Comparison of ENCODE assay signal across 18 mouse cellular contexts in genomic region chr1:41359061-41359460, GRCm38 (mm10).
"Had no signal": no experiment of that assay in that cellular context is flagged by ENCODE, and none has a peak within 500 bp of the region (broad histone marks: within the 10 kb centered on the region; RNA-seq: fewer than 3 reads in every experiment).

No protein-coding gene starts in this region.

- H3K36me3 ChIP-seq: limb, embryonic 15.5 days; liver, embryonic 12.5 days; midbrain, embryonic 15.5 days; neural tube, embryonic 12.5 days had no signal

- H3K4me3 ChIP-seq: layer of hippocampus, adult 2 months; limb, embryonic 15.5 days; liver, embryonic 12.5 days; midbrain, embryonic 15.5 days; neural tube, embryonic 12.5 days had no signal

- H3K4me2 ChIP-seq: limb, embryonic 15.5 days; liver, embryonic 12.5 days; lung, embryonic 14.5 days; midbrain, embryonic 11.5 days; midbrain, embryonic 15.5 days; neural tube, embryonic 12.5 days had no signal

- H3K27ac ChIP-seq: layer of hippocampus, adult 2 months; limb, embryonic 15.5 days; liver, embryonic 12.5 days; midbrain, embryonic 15.5 days; neural tube, embryonic 12.5 days; stomach, postnatal 0 days had no signal

- DNase-seq: kidney, adult 11 months; kidney, adult 9 months; kidney, postnatal 10 days; kidney, postnatal 4 days; left cerebral cortex, postnatal 4 days; lung, embryonic 14.5 days; lung, postnatal 10 days; lung, postnatal 4 days; right cerebral cortex, postnatal 14 days; thymus, adult 18-20 months; thymus, postnatal 14 days had no signal

- ATAC-seq: liver, embryonic 12.5 days; midbrain, embryonic 15.5 days had no signal

- H3K4me1 ChIP-seq: limb, embryonic 15.5 days; liver, embryonic 12.5 days; midbrain, embryonic 15.5 days; neural tube, embryonic 12.5 days had no signal

- H3K9ac ChIP-seq: limb, embryonic 15.5 days; liver, embryonic 12.5 days; lung, embryonic 14.5 days; midbrain, embryonic 15.5 days; neural tube, embryonic 12.5 days had no signal

- H3K27me3 ChIP-seq: limb, embryonic 15.5 days; liver, embryonic 12.5 days; midbrain, embryonic 15.5 days; neural tube, embryonic 12.5 days had no signal

- H3K9me3 ChIP-seq: limb, embryonic 15.5 days; liver, embryonic 12.5 days; midbrain, embryonic 15.5 days; neural tube, embryonic 12.5 days had no signal
